Mouse (Mus musculus) heart, postnatal 0 days (tissue): ENCODE results near the gene Fam53b. TPM values are rescaled to one million over a fixed set of nuclear protein-coding genes. Genes with fewer than 3 reads are reported as not detected.

Source experiments
- ATAC-seq: fragments of 200-750 bp; cut with Nextera tagmentation; 2 replicates; pipeline ENCODE4 v1.8.0; 2017; ENCODE audit warnings: low read depth, moderate number of reproducible peaks, moderate library complexity; ENCODE audit not compliant: insufficient read depth
- DNase-seq: peaks from one replicate; pipeline ENCODE4 v3.0.0-alpha.2; 2016; ENCODE audit warnings: low spot score
- H3K27ac ChIP-seq: fragments of 300-500 bp; sonication (generic); 2 replicates; pipeline ENCODE4 v1.5.1; 2014; ENCODE audit warnings: low read depth, mild to moderate bottlenecking
- H3K27me3 ChIP-seq: fragments of 300-500 bp; sonication (generic); 2 replicates; pipeline ENCODE4 v1.6.1; 2014; ENCODE audit warnings: low read length, mixed read lengths; ENCODE audit not compliant: control insufficient read depth, insufficient read depth
- H3K36me3 ChIP-seq: fragments of 300-500 bp; sonication (generic); replicated peaks from 2 replicates; pipeline ENCODE4 v1.6.1; 2014; ENCODE audit warnings: low read length, mixed read lengths; ENCODE audit not compliant: control insufficient read depth, insufficient read depth
- H3K4me1 ChIP-seq: fragments of 300-500 bp; sonication (generic); 2 replicates; pipeline ENCODE4 v1.6.1; 2014; ENCODE audit warnings: antibody characterized with exemption; ENCODE audit not compliant: control insufficient read depth, insufficient read depth
- H3K4me2 ChIP-seq: fragments of 300-500 bp; sonication (generic); 2 replicates; pipeline ENCODE4 v1.6.1; 2014; ENCODE audit warnings: low read depth, mild to moderate bottlenecking, low read length, moderate library complexity
- H3K4me3 ChIP-seq: fragments of 300-500 bp; sonication (generic); 2 replicates; pipeline ENCODE4 v1.5.1; 2014; ENCODE audit warnings: low read depth, low read length
- H3K9ac ChIP-seq: fragments of 300-500 bp; sonication (generic); replicated peaks from 2 replicates; pipeline ENCODE4 v1.6.1; 2014; ENCODE audit warnings: low read depth, low read length, mixed read lengths
- H3K9me3 ChIP-seq: fragments of 300-500 bp; sonication (generic); replicated peaks from 2 replicates; pipeline ENCODE4 v1.6.1; 2016; ENCODE audit warnings: low read length; ENCODE audit not compliant: control insufficient read depth
- CTCF ChIP-seq: IDR thresholded peaks from 2 replicates; pipeline ENCODE4 v1.5.1; 2016; ENCODE audit warnings: antibody characterized with exemption, control low read depth, low read depth
- EP300 ChIP-seq: IDR thresholded peaks from 2 replicates; pipeline ENCODE4 v1.6.1; 2016; ENCODE audit warnings: antibody characterized with exemption, low read depth
- WGBS: fragments of 180-500 bp; shearing (Covaris S2); extraction: QIAGEN DNeasy Blood & Tissue Kit; methylation state at CpG from one replicate; pipeline ENCODE4 v1.1.7; 2014; 5-methylcytosine and 5-hydroxymethylcytosine counted together
- polyA plus RNA-seq: library from polyadenylated mRNA; unstranded; fragments of >200 nt; fragmentation: Nextera tagmentation; extraction: Ambion mirVana; gene quantifications from 2 replicates; pipeline ENCODE4 v1.2.1, GENCODE M21; 2015
- total RNA-seq: library from RNA; depleted of rRNA; stranded (reverse); fragments of >200 nt; gene quantifications from 2 replicates; pipeline ENCODE4 v1.2.3, GENCODE M21; 2014; ENCODE audit warnings: low replicate concordance

Fam53b gene
- total and polyA plus RNA-seq, 2 experiments from 2014 or later: 13.1 to 18.6 TPM

- Histone ChIP-seq H3K27me3 (no peaks in the 10 kb centered on the region), H3K4me3 (no peak overlapping the region), H3K4me2 (no peak overlapping the region; the same call in 1 of the 2 replicates), H3K9ac (no peak overlapping the region; the same call in 1 of the 2 replicates), H3K36me3 (peaks cover 23% of the 10 kb centered on the region; the same call in 1 of the 2 replicates), H3K4me1 (peaks cover 63% of the 10 kb centered on the region), H3K9me3 (no peaks in the 10 kb centered on the region), H3K27ac (peak overlapping the region; percentile 71)
- WGBS: 28% methylated on average over 5 of the region's 5 CpGs
- TF ChIP-seq CTCF: no peak
- no peak for TF ChIP-seq EP300
- DNase-seq: peak; percentile 52
- ATAC-seq: peak; percentile 28; the same call in 1 of the 2 replicates
These were observed 38.4 kb downstream of the Fam53b start for GRCm38 (mm10) chr7:132775333-132775732.

DNA sequence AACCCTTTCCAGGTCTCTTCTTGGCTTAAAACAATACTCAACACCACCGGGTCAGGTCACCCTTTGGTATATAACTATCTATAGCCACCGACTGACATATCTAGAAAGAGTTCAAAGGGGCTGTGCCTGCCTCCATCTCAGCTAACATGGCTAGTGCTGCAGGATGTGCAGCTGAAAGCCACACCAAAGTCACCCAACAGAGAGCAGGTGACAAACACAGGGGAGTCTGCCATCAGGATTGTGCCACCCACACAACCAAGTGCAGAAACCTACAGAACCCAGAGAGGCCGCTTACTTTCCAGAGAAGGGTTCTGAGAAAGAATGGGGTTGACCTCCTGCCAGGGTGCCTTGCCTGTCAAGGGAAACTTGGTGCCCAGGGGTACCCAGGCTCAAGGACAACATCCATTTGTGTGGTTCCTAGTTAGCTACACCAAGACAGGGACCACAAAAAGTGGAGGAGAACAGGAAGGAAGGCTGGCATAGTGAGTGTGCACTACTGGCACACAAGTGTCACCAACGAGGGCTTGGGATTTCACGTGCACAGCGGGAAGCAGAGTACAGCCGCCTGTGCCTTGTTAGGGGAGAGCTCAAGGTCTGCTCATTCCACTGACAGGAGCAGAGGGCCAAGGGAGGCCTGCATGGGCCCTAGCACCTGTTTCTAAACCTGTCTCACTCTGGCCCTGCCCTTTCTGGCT lies 40.5 kb downstream of the Fam53b start:
- Histone ChIP-seq H3K36me3 (peaks cover 36% of the 10 kb centered on the region; the same call in 1 of the 2 replicates), H3K27ac (no peak overlapping the region), H3K4me1 (peaks cover 42% of the 10 kb centered on the region), H3K9me3 (no peaks in the 10 kb centered on the region), H3K9ac (no peak overlapping the region), H3K27me3 (no peaks in the 10 kb centered on the region), H3K4me2 (no peak overlapping the region), H3K4me3 (no peak overlapping the region)
- no peak for TF ChIP-seq CTCF
- TF ChIP-seq EP300: no peak
- ATAC-seq (no peak), DNase-seq (no peak)
- 70% methylated on average over 7 of the region's 7 CpGs for WGBS

DNA sequence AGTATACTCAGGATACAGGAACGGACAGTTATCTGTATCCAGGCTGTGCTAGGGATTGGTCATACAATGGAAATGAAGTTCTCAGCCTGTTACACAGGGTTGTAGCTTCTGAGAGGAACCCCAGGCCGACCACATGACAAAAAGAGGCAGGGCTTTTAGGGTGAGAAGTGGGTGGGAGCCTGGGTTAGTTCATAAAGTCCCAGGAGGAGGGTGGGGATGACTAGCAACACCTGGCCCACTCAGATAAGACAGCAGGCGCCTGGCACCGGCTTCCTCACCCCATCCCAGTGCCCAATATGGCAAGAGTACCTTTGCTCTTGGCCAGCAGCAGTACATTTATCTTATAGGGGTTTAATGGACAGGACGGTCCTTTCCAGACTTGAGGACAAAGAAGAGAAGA lies 41.2 kb downstream of the Fam53b start:
- WGBS: 70% methylated on average over 5 of the region's 5 CpGs
- ATAC-seq: no peak
- DNase-seq: no peak
- H3K9ac ChIP-seq: no peak overlapping the region
- H3K4me2 ChIP-seq: no peak overlapping the region
- H3K27ac ChIP-seq: no peak overlapping the region
- peaks cover 32% of the 10 kb centered on the region; the same call in 1 of the 2 replicates for H3K36me3 ChIP-seq
- no peaks in the 10 kb centered on the region for H3K27me3 ChIP-seq
- peaks cover 38% of the 10 kb centered on the region for H3K4me1 ChIP-seq
- no peaks in the 10 kb centered on the region for H3K9me3 ChIP-seq
- TF ChIP-seq CTCF (no peak), EP300 (no peak)
- no peak overlapping the region for H3K4me3 ChIP-seq

GRCm38 (mm10) chr7:132768498-132769344 lies 45.0 kb downstream of the Fam53b start:
- TF ChIP-seq EP300 (no peak), CTCF (no peak)
- Histone ChIP-seq H3K4me1 (peaks cover 28% of the 10 kb centered on the region), H3K9ac (no peak overlapping the region), H3K36me3 (peaks cover 27% of the 10 kb centered on the region; the same call in 1 of the 2 replicates), H3K4me3 (no peak overlapping the region), H3K27me3 (no peaks in the 10 kb centered on the region), H3K4me2 (no peak overlapping the region), H3K27ac (no peak overlapping the region), H3K9me3 (no peaks in the 10 kb centered on the region)
- no peak for DNase-seq
- ATAC-seq: no peak
- 83% methylated on average over 12 of the region's 12 CpGs for WGBS

GRCm38 (mm10) chr7:132767999-132768370 lies 45.7 kb downstream of the Fam53b start:
- no peak overlapping the region for H3K27ac ChIP-seq
- H3K9ac ChIP-seq: no peak overlapping the region
- H3K36me3 ChIP-seq: peaks cover 28% of the 10 kb centered on the region; the same call in 1 of the 2 replicates
- no peak for DNase-seq
- no peaks in the 10 kb centered on the region for H3K27me3 ChIP-seq
- H3K4me3 ChIP-seq: no peak overlapping the region
- TF ChIP-seq EP300 (no peak), CTCF (no peak)
- ATAC-seq: no peak
- WGBS: 80% methylated on average over 4 of the region's 4 CpGs
- H3K4me2 ChIP-seq: no peak overlapping the region
- no peaks in the 10 kb centered on the region for H3K9me3 ChIP-seq
- H3K4me1 ChIP-seq: peaks cover 26% of the 10 kb centered on the region
